Mouse (Mus musculus) heart, postnatal 25 days (tissue): ENCODE measurements at regions not wholly inside any gene's neighbourhood (a gene's known extent, or its start where the extent isn't known, plus 50 kb on each side); places are given as distances from the start of the nearest gene placed in this dataset.

Experiments
- DNase-seq: peaks from one replicate; pipeline ENCODE4 v3.0.0; 2022; ENCODE audit warnings: low spot score
- intact Hi-C: fragments of 180-260 bp; cut with DNase I; formaldehyde crosslinking; loops from one replicate; pipeline ENCODE4 v1.15.1; 2025

DNA sequence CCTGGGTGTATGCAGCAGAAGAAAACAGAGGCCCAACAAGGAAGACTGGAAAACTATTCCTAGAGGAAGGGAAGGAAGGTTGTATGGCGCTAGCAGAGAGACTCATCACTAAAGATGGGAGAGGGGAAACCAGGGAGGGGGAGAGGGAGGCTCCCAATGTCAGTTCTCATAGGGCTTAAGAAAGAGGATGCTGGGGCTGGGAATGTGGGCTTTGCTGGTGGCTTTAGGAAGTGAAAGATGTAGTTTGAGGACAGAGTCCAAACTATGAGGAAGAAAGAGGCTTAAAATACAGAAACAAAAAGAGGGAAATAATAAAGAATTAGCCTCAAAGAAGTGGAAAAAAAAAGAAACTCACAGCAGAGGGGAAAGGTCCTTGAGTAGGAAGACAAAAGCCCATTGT is 357.0 kb downstream of the Foxo1 start:
- intact Hi-C loops: no loop called here
- DNase-seq: no peak

DNA sequence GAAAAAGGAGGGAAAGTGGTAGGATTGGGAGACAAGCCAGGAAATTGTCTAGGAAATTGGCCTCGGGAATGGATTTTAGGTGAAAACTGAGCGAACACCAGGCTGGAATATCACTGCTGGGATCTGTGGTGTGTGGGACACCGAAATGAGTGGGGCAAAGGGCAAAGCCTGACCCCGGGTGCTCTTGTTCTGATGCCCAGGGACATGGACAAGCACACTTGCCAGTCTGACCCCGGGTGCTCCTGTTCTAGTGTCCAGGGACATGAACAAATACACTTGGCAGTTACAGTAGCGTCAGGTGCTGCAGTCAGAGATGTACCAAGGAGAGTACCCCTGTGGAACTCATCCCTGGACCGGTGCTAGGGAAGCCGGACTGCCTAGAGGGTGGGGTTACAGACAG is 354.4 kb downstream of the Foxo1 start:
- intact Hi-C loops: no loop called here
- DNase-seq: no peak

DNA sequence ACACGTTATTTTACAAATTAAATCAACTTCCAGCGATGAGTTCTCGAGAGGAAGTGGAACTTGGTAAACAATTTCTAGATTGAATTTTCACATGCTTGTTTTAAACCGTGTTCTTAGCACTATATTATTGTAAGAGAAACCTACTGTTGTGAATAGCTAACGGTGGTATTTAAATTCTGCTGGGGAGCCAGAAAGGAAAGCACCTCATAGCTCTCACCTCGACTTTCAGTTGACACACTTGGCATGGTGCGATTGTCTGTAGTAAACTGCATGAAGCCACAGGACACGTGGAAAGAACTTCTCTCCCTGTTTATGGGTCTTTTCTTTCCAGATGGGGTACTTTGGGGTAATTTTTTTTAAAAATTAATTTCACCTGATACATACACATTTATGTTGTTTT is 353.8 kb downstream of the Foxo1 start:
- intact Hi-C loops: no loop called here
- DNase-seq: no peak

DNA sequence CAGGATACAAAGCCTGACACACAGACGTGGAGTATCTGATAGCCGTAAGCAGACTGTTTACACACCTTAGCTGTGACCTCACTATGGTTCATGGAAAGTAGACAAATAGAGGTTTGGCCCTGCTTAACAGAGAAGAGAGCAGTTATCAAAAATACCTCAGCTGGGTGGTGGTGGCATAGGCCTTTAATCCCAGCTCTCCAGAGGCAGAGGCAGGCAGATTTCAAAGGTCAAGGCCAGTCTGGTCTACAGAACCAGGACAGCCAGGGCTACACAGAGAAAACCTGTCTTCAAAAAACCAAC is 350.7 kb downstream of the Foxo1 start:
- intact Hi-C loops: no loop called here

DNA sequence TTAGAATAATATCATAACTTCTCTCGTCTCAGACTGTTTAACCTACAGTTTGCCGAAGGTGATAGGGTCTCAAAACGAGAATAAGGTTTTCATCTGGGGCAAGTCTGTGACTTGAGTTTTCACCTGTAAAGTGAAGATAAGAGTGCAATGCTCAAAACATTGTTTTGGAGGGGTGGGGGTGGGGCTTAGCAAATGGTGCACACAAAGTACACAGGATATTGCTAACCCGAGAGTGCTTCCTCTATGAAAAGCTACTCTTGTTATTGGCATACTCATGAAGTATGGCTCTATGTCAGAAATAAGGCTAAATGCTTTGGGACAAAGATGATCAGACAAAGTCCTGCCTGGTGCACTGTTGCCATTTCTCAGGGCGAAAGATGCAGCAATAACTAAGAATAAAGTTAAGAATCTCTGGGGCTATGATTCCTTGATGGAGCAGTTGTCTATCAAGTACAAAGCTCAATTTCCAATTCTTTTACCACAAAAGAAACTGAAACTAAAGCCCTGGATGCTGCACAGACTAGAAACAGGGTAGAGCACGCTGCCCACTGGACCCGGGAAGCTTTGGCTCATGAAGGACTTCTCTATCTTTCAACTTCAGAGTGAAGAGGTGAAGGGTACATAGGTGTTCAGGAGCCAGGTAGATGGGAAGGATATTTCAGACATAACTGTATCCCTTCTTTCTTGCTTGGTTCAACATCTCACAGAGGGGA is 350.2 kb downstream of the Foxo1 start:
- DNase-seq: no peak
- intact Hi-C loops: no loop called here

More for the DNA sequence above, 350.7 kb downstream of the Foxo1 start:
- no peak for DNase-seq

DNA sequence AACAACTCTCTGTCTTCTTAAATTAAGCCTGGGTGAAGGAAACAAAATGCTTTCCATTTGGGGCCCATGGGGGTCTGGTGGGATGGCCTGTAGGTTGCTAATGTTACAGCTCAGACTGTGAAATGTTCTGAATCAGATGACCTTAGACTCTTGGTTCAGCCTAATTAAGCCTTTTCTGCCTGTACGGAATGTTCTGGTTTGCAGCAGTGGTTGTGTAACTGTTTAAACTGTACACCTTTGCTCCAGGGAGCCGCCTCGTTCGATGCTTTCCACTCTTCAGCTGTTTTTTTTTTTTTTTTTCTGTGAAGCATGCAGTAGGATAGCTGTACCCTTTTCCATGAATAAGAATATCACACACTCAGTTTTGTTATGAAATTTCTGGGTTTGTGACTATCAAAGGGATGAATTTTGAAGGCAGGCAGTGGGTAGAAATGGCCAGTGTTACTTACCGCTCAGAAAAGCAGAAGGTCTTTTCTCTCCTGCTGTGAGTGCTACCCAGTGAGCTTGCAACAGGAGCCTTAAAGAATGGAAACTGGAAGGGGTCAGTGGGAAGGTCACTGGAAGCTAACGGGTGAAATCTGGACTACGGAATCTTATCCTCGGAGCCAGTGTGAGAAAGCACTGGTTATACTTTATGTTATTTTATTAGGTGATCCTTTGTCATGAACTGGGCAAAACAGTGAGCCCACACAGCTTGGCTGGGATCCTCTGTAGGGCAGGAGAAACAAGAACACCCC is 349.4 kb downstream of the Foxo1 start:
- intact Hi-C loops: no loop called here
- no peak for DNase-seq

DNA sequence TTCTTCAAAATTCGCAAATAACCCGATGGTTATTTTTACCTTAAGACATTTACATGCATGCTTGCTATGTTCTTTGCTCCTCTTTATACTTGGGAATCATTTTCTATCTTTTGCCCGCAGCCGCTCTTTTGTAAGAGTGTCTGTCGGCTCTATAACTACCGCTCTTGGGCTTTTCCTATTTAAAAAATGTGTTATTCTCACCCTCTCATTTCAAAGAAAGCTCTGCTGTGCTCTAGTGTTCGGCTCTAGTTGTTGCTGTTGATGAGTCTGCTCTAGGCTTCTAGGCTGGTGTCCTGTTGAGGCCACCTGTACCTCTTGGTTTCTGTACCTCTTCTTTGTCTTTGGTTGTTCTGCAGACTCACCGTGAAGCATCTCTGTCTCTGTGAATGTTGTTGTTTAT is 343.7 kb downstream of the Foxo1 start:
- no peak for DNase-seq
- intact Hi-C loops: no loop called here

DNA sequence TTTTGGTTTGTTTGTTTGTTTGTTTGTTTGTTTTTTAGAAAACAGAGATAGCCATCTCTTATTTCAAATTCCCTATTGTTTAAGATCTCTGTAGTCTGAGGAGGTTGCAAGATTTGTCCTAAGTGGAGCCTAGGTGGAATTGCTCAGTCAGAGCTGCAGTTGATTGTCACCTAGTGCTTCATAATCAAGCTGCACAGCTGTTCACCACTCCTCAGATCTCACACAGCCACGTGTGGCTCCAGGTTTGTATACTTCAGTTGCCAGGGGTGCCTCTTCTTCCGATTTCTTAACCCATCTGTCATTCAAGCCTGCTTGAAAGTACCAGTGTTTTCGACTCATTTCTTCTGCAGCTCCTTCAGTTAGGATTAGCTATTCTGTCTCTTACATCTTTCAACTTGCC is 342.3 kb downstream of the Foxo1 start:
- intact Hi-C loops: no loop called here

DNA sequence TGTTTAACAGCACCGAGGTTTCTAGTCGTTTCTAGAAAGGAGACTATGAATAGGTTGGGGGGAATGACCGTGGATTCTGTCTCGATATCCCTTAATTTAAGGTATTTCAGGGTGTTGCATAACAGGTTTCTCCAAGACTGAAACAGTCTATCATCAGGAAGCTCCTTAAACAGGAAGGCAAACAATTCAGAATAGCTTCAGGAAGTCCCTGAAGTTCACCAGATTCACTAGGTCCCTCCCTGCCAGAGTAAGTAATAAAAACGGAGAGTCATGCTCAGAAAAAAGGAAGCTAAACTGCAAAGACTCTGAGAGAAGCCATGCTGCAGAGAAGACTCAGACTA is 339.9 kb downstream of the Foxo1 start:
- DNase-seq: no peak
- intact Hi-C loops: no loop called here

More for the DNA sequence above, 342.3 kb downstream of the Foxo1 start:
- DNase-seq: no peak

DNA sequence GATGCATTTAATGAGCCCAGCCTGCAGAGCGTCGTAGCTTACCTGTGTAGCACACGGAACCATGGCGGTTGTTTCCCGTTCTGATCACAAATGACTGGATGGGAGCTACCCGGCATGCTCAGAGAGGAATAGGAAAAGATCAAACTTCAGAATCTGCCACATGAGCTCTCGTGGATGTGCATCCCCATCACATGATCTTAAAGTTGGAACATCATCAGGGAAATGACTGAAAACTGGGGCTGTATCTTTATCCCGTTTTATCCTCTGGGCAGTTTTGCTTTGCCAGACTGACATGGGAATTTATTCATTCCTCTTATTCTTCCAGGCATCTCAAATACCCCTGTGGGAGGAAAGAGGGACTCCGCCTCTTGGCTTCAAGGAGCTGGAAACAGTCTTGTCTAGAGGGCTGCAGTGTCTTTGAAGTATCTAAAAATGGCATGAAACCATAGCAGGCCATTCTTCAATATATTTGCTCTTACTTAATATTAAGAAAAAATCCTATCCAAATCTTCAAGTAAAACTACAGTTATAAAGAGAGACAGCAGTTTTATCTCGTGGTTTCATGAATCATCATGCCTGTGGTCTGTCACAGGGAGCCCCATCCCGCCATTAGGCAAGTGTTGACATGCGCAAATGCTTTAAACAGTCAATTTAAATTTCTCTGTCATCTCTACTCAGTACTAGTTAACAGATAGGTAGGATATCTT is 339.4 kb downstream of the Foxo1 start:
- DNase-seq: no peak
- intact Hi-C loops: no loop called here

DNA sequence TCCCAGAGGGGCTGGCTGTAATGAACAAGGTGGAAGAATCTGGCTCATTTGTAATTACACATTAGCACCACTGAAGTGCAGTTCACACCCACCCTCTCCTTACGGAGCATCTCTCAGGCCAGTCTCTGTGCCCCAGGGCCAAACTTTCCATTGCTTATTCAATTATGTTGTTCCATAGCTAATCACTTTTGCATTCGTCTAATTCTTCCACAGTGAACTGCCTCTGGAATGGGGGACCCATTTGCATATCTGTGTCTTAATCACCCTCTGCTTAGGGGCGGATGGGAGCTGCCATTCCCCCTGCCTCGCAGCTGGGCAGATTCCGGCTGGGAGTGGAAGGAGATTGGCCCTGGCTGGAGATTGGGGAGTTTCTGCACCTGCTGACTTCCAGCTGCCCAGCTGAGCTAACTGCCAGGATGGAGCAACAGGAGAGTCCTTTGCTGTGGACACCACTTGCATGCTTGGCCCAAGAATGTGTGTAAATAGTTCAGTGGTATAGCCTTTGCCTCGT is 337.2 kb downstream of the Foxo1 start:
- DNase-seq: no peak
- intact Hi-C loops: no loop called here

DNA sequence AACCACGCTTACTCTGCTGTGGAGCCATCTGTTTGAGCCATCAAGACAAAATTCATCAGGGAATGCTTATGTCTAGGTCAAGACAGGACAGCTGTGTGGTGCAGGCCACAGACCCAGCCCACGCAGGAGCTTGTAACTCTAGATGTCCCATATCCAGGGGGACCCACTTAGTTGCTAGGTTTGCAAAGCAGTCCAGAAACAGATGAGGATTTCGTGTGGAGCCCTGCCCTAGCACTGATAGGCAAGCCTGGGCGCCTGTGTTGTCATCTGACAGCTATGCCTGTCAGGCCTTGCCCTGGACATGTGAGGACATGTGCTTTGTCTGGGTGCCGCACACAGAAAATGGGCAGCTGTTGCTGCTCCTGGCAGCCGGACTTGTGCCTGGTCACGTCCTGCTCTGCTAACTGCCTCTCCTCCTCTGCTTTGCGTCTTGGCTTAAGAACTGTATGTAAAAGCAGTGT is 335.1 kb downstream of the Foxo1 start:
- peak; percentile 46 for DNase-seq
- intact Hi-C loops: no loop called here

DNA sequence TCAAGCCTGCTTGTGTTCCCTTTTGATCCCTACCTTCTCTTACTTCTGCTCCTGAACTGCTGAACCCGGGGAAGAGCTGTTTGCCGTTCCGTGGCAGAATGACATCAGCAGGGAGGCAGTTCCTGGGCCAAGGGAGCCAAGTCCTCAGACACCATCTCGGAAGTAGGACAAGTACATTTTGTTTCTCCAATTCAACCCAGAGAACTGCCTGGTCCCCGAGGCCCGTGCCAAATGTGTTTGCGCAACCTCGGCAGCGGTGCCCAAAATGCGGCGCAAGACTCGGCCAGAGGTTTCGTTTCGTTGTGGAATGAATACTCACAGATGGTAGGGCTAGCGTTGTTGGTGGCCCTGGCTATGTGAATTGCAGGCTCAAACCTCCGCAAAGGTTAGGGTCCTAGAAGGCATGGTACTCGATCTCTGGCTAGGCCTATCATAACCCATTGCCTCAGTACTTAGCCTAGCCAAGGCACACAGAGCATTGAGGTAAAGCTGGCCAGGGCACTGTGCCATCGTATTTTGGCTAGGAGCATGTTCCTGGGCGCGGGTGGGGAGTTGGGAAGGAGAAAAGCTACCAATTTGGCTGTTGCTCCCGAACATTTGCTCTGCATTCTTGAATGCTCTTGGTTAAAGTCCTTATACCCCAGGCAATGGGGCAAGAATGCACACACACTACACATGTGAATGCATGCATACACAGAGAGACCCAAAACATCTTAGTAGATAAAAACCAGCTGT is 333.0 kb downstream of the Foxo1 start:
- peak; percentile 86 for DNase-seq
- intact Hi-C loops: no loop called here

DNA sequence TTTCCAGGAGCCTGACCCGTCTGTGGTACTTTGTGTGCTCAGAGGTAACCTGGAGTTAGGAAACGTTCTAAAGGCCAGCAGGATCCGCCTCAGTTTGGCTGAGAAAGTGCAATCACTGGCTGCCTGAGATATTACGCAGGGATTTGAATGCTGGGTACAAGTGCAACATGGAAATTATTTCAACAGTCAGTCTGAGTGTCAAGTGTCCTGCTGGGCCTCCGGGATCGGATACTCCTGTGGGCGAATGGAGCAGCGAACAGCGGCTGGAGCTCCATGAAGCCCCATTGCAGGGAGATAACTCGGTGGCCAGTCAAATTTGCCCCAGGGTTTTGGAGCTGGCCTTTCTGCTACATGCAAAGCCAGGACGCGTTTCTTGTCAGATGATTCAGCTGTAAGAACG is 332.4 kb downstream of the Foxo1 start:
- peak; percentile 53 for DNase-seq
- intact Hi-C loops: no loop called here

DNA sequence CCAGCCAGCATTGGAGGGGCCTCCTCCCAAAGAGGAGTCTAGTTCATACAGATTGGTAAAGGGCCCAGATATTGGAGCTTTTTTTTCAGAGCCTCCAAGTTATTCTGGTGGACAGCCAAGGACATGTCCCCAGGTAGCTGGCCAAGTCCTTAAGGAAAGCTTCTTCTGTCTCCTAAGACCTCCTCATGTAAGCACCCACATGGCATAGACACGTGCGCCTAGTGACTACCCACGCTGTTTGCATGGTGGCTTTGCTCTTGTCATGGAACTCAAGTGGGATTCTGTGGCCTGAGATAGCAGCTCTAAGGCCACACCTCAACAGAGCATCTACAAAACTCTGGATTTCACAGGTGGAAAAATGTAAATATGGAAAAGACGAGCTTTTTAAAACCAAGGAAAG is 332.0 kb downstream of the Foxo1 start:
- intact Hi-C loops: no loop called here
- DNase-seq: no peak

DNA sequence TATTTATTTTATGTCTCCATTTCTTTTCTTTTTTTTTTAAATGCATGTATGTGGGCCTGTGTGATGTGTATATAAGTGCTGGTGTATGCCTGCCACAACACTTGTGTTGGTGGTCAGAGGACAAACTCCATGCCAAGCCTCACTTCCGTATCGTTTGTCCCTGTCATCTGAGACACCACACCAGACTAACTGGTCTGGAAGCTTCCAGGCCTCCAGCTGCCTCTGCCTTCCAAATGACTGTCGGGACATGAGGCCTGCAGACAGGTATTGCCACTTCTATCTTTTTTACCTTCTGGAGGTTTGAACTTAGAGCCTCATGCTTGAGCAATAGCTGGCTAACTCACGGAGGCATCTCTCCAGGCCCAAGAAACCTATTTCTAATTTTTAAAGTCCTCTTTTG is 318.3 kb downstream of the Foxo1 start:
- intact Hi-C loops: no loop called here
- DNase-seq: no peak

DNA sequence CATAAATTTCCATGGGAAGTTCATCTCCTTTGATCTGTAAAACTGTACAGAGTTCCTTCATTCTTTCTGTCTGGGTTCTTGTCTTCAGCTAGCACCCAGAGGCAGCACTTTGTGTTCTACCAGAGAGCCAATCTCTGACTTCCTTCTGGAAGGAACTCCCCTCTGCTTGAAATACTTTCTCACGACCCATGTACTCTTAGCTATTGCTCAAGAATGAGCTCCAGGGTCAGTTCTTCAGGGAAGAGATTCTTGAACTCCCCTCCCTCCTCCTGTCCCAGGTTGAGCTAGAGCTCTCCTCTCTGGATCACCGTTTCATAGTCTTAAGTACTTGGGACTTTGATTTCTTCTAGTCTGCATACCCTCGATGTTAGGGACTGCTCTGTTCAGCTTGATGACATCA is 311.8 kb downstream of the Foxo1 start:
- no peak for DNase-seq
- intact Hi-C loops: no loop called here

DNA sequence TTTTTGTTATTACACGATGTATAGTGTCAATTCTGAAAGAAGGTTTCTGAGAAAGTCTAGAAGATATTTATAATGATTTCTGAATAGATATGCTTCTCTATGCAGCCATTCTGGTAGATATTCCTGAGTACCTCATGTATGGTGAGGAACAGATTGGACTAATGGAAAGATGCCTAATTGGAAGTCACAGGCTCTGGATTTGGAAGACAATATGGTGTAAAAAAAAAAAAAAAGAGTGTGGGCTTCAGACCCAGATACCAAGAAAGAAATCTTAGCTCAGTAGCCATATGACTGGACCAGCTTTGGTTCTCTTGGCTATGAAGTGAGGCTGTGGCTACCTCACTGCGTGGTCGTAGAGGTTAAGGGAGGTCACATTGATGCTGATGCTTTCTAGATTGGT is 311.0 kb downstream of the Foxo1 start:
- intact Hi-C loops: no loop called here
- no peak for DNase-seq

DNA sequence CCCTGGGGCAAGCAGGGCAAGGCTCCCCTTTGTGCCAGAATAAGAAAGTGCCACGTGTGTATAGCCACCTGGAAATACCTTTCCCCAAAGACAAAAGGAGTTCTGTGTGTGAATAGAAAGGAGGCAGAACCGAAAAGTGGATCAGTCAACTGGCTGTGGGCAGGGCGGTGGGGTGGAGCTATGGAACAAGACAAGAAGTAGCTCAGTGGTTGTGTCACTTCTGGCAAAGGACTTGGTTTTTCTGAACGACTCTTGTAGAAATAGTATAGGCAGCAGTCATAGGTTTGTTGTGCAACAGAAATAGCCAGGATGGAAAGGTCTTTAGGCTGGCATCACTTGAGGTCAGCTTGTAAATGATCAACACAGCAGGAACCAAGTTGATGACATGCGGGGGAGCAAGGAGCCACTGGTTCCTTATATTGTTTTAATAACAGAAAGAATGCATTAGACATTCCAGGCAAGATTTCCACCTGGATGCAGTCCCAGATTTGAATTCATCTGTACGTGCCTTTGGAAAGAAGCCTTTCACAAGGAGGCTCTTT is 308.6 kb downstream of the Foxo1 start:
- no peak for DNase-seq
- intact Hi-C loops: no loop called here

DNA sequence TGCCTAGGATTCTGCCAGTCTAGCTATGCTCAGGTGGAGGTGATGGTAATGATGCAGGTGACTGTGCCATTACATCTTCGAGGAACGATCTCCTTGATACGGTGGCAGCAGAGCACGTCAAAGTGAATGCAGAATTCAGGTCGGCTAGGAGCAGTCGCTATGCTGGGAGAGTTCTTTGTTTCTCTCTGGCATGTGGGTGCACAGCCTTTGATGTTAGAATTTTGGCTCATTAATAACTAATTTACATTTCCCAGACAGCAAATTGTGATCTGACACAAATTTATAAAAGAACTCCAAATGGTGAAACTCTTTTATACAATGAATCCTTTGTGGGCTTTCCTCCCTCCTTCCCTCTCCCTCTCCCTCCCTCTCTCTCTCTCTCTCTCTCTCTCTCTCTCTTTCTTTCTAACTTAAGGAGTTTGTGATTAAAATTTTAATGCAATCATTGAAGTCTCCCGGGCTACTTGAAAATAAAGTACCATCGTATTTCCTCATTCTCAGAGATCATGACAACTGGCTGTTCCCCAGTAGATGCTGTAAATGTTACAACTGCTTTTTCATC is 307.2 kb downstream of the Foxo1 start:
- DNase-seq: no peak
- intact Hi-C loops: no loop called here
